Mouse (Mus musculus): ENCODE results near the gene Anapc4. TPM values are rescaled to one million over a fixed set of nuclear protein-coding genes. Genes with fewer than 3 reads are reported as not detected.

The Anapc4 gene
- total and polyA plus RNA-seq, 3 experiments: 66.4 to 87.0 (median 85.6) TPM

DNA sequence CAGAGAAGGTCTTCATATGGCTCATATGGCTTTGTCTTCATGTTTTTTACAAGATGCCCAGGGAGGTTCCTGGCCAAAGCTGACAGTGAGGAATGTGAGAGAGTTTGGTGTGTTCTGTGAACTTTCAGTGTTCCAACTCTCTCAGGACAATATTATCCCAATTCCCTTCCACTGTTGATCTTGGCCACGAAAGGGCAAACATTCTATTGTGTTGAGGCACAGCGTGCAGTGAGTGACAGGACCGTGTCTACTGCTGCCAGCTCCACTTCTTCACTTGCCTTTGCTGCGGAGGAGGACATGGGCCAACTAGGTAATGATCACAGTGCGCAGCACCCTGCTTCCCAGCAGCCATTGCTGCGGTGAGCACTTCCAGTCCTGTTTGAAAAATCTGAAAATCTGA, 82.4 kb downstream of the Anapc4 start:
- no peak overlapping the region for H3K27ac ChIP-seq (ENCODE audit: insufficient read depth, low read depth)
- no peaks in the 10 kb centered on the region for H3K36me3 ChIP-seq (replicated peaks in 1 of 2; ENCODE audit: control insufficient read depth in 1 of 2, insufficient read depth in 1 of 2, low read length in 1 of 2)
- no peaks in the 10 kb centered on the region for H3K79me2 ChIP-seq (replicated peaks; ENCODE audit: control insufficient read depth, extremely low read depth, insufficient read depth, poor library complexity, severe bottlenecking)
- no peak overlapping the region for H3K4me3 ChIP-seq (replicated peaks in 1 of 3; ENCODE audit: low read depth in 2 of 3, low read length in 2 of 3, poor library complexity in 1 of 3)
- H3K9ac ChIP-seq (ENCODE audit: insufficient read depth, low read depth): no peak overlapping the region
- in situ Hi-C loops (cut with MboI; ENCODE audit: low pct_ligation_motif_present, low pct_unique_long_range_greater_than_20kb, low sequenced_read_pairs): no loop called here
- H3K4me1 ChIP-seq (ENCODE audit: control insufficient read depth in 1 of 2, insufficient read depth in 2 of 2): no peaks in the 10 kb centered on the region; a peak in 1 of 4 replicates
- dilution Hi-C loops (cut with MboI; ENCODE audit: extremely low pct_ligation_motif_present, extremely low pct_unique_long_range_greater_than_20kb, low sequenced_read_pairs): no loop called here
- H3K4me2 ChIP-seq (ENCODE audit: insufficient read depth, low read depth, poor library complexity, severe bottlenecking): no peak overlapping the region
- no peak for DNase-seq (ENCODE audit: extremely low read depth)
- no peaks in the 10 kb centered on the region for H3K9me3 ChIP-seq (replicated peaks; ENCODE audit: low read length)
- TF ChIP-seq SMC3 (IDR thresholded peaks at IDR 0.05; ENCODE audit: low read depth, low read length) (no peak), ZKSCAN1 (IDR thresholded peaks at IDR 0.05; ENCODE audit: borderline replicate concordance, low read depth, low read length) (no peak), RCOR1 (conservative IDR thresholded peaks at IDR 0.05; ENCODE audit: low read depth, low read length) (no peak), TBP (conservative IDR thresholded peaks at IDR 0.05; ENCODE audit: low read depth, low read length) (no peak), PAX5 (IDR thresholded peaks at IDR 0.05; ENCODE audit: low read length) (no peak), MYC (IDR thresholded peaks at IDR 0.05; ENCODE audit: low read depth, low read length) (no peak), CHD1 (IDR thresholded peaks at IDR 0.05; ENCODE audit: low read depth, low read length) (no peak), CTCF (conservative IDR thresholded peaks at IDR 0.05 in 1 of 2, IDR thresholded peaks at IDR 0.05 in 1 of 2; ENCODE audit: low read depth in 2 of 2, low read length in 2 of 2) (no peak), ZC3H11A (IDR thresholded peaks at IDR 0.05; ENCODE audit: low read depth, low read length) (no peak), UBTF (IDR thresholded peaks at IDR 0.05; ENCODE audit: low read depth, low read length) (no peak)
- no peaks in the 10 kb centered on the region for H3K27me3 ChIP-seq (replicated peaks)

Other genes starting within 250 kb of the Anapc4 start
- gene Sepsecs, start 164.3 kb upstream of the Anapc4 start, total RNA-seq (2012; rRNA removed): 8.7 and 9.1 TPM in 2 replicates
- gene Sepsecs, start 164.3 kb upstream of the Anapc4 start, total RNA-seq (2014; rRNA removed): 10.8 and 11.7 TPM in 2 replicates
- 9.3 TPM in 2 replicates for gene Sepsecs, start 164.3 kb upstream of the Anapc4 start, polyA plus RNA-seq (2012; ENCODE audit: insufficient read length, low read depth)
- 14.5 and 17.0 TPM in 2 replicates for gene Pi4k2b, start 92.4 kb upstream of the Anapc4 start, total RNA-seq (2012; rRNA removed)
- gene Pi4k2b, start 92.4 kb upstream of the Anapc4 start, total RNA-seq (2014; rRNA removed): 27.1 and 31.7 TPM in 2 replicates
- gene Pi4k2b, start 92.4 kb upstream of the Anapc4 start, polyA plus RNA-seq (2012; ENCODE audit: insufficient read length, low read depth): 9.9 and 10.8 TPM in 2 replicates
- 14.3 and 14.8 TPM in 2 replicates for gene Zcchc4, start 58.6 kb upstream of the Anapc4 start, total RNA-seq (2012; rRNA removed)
- 18.9 and 21.0 TPM in 2 replicates for gene Zcchc4, start 58.6 kb upstream of the Anapc4 start, total RNA-seq (2014; rRNA removed)
- gene Zcchc4, start 58.6 kb upstream of the Anapc4 start, polyA plus RNA-seq (2012; ENCODE audit: insufficient read length, low read depth): 14.3 and 17.2 TPM in 2 replicates
- gene Slc34a2, start 204.1 kb downstream of the Anapc4 start, total RNA-seq (2012; rRNA removed): not detected in 2 replicates
- not detected in 2 replicates for gene Slc34a2, start 204.1 kb downstream of the Anapc4 start, total RNA-seq (2014; rRNA removed)
- gene Slc34a2, start 204.1 kb downstream of the Anapc4 start, polyA plus RNA-seq (2012; ENCODE audit: insufficient read length, low read depth): not detected in 2 replicates